ENCODE assay signal across 27 mouse cellular contexts in the genomic region with DNA sequence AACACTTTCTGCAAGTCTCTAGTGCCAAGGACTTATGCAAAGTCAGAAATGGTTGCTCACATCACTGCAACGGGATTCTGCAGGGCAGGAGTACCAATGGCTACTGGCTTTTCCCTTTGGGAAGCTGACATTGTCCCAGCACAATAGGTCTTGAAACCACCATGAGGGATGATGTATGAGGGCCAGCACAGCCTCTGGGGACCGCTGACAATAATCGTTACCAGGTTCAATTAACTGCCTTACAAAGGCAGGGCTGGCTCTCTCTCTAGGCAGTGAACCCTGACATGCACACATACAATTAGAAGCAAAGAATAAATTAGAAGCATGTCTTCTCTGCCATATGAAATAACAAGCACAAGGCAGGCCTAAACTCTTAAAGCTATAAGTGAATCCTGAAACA.
DNase-seq lines count a peak whose midpoint lies in the region; ATAC-seq and TF ChIP-seq lines count a peak whose summit lies in the region.
"Had no signal": no experiment of that assay in that cellular context is flagged by ENCODE, and none has a peak within 500 bp of the region (broad histone marks: within the 10 kb centered on the region; RNA-seq: fewer than 3 reads in every experiment).

No protein-coding gene starts in this region.

- H3K27ac ChIP-seq in hindbrain, embryonic 11.5 days (ENCODE audit: low read depth, low read length): peak overlapping the region; percentile 58
- H3K27ac ChIP-seq in hindbrain, postnatal 0 days: no peak overlapping the region
- peak overlapping the region; percentile 60 for H3K27ac ChIP-seq in neural tube, embryonic 11.5 days (ENCODE audit: low read depth, low read length)
- peak overlapping the region; percentile 46 for H3K27ac ChIP-seq in neural tube, embryonic 13.5 days (replicated peaks)
- no peak overlapping the region for H3K27ac ChIP-seq in kidney, embryonic 15.5 days
- H3K27ac ChIP-seq: forebrain, embryonic 12.5 days; heart, embryonic 10.5 days; heart, embryonic 15.5 days; limb, embryonic 12.5 days; liver, embryonic 15.5 days; midbrain, embryonic 13.5 days; stomach, postnatal 0 days had no signal

- peak; percentile 85 for ATAC-seq in hindbrain, embryonic 11.5 days (ENCODE audit: low FRiP score)
- no peak for ATAC-seq in hindbrain, postnatal 0 days
- peak; percentile 67; the same call in 1 of the 2 replicates for ATAC-seq in neural tube, embryonic 11.5 days (ENCODE audit: insufficient read depth, low FRiP score, low TSS enrichment)
- ATAC-seq in neural tube, embryonic 13.5 days (ENCODE audit: low read depth): peak; percentile 67; the same call in 1 of the 2 replicates
- ATAC-seq in kidney, embryonic 15.5 days (replicated peaks; ENCODE audit: low FRiP score): no peak
- ATAC-seq: intestine, embryonic 16.5 days; midbrain, embryonic 13.5 days had no signal

- peaks cover 7% of the 10 kb centered on the region for H3K4me1 ChIP-seq in hindbrain, embryonic 11.5 days (replicated peaks; ENCODE audit: control insufficient read depth, insufficient read depth, low read length)
- H3K4me1 ChIP-seq in hindbrain, postnatal 0 days (ENCODE audit: insufficient read depth, low read length): no peaks in the 10 kb centered on the region
- 0 out of 2 replicates have a peak, but pooled peaks cover 4% of the 10 kb centered on the region for H3K4me1 ChIP-seq in neural tube, embryonic 11.5 days (ENCODE audit: control insufficient read depth, insufficient read depth, low read length)
- H3K4me1 ChIP-seq in neural tube, embryonic 13.5 days (replicated peaks): peaks cover 47% of the 10 kb centered on the region
- no peaks in the 10 kb centered on the region for H3K4me1 ChIP-seq in kidney, embryonic 15.5 days
- H3K4me1 ChIP-seq: heart, embryonic 10.5 days; heart, embryonic 15.5 days; liver, embryonic 15.5 days had no signal

- TF ChIP-seq CTCF in hindbrain, postnatal 0 days (IDR thresholded peaks at IDR 0.05; ENCODE audit: low read depth): no peak

- DNase-seq in hindbrain, embryonic 11.5 days (ENCODE audit: low spot score): peak; percentile 72
- no peak for DNase-seq in hindbrain, postnatal 0 days (ENCODE audit: low spot score)
- DNase-seq in neural tube, embryonic 11.5 days (ENCODE audit: low spot score): peak; percentile 66
- no peak for DNase-seq in neural tube, embryonic 10.5 days (ENCODE audit: extremely low spot score, low spot score)
- DNase-seq in embryo, embryonic 11 days: peak; percentile 49
- DNase-seq: adrenal gland, postnatal 36 days; B cell, adult 2 months; cerebellum, adult 2 months; cerebellum, postnatal 14 days; gastrocnemius, postnatal 10 days; kidney, adult 8-10 months; kidney, postnatal 10 days; lung, embryonic 14.5 days; right cerebral cortex, postnatal 4 days; thymus, adult 18-20 months; thymus, postnatal 36 days had no signal

- no peak overlapping the region for H3K4me2 ChIP-seq in hindbrain, embryonic 11.5 days (replicated peaks; ENCODE audit: low read depth, low read length)
- no peak overlapping the region for H3K4me2 ChIP-seq in hindbrain, postnatal 0 days (ENCODE audit: low read depth, low read length)
- H3K4me2 ChIP-seq in neural tube, embryonic 11.5 days (ENCODE audit: low read depth): no peak overlapping the region
- no peak overlapping the region for H3K4me2 ChIP-seq in neural tube, embryonic 13.5 days
- H3K4me2 ChIP-seq in kidney, embryonic 15.5 days: no peak overlapping the region
- H3K4me2 ChIP-seq: forebrain, embryonic 12.5 days; heart, embryonic 15.5 days; limb, embryonic 12.5 days; liver, embryonic 15.5 days; lung, embryonic 14.5 days; midbrain, embryonic 13.5 days had no signal

- peaks cover 4% of the 10 kb centered on the region; the same call in 1 of the 2 replicates for H3K27me3 ChIP-seq in hindbrain, embryonic 11.5 days (ENCODE audit: control insufficient read depth, insufficient read depth, low read length)
- H3K27me3 ChIP-seq in hindbrain, postnatal 0 days (ENCODE audit: insufficient read depth, low read length): no peaks in the 10 kb centered on the region
- H3K27me3 ChIP-seq in neural tube, embryonic 11.5 days (ENCODE audit: control insufficient read depth, insufficient read depth, low read length): no peaks in the 10 kb centered on the region
- H3K27me3 ChIP-seq in neural tube, embryonic 13.5 days: no peaks in the 10 kb centered on the region
- 0 out of 2 replicates have a peak, but pooled peaks cover 3% of the 10 kb centered on the region for H3K27me3 ChIP-seq in kidney, embryonic 15.5 days
- H3K27me3 ChIP-seq: heart, embryonic 15.5 days; liver, embryonic 15.5 days had no signal

- no peaks in the 10 kb centered on the region for H3K9me3 ChIP-seq in hindbrain, embryonic 11.5 days (ENCODE audit: control insufficient read depth, low read length)
- H3K9me3 ChIP-seq in hindbrain, postnatal 0 days (ENCODE audit: low read length): no peaks in the 10 kb centered on the region
- H3K9me3 ChIP-seq in neural tube, embryonic 11.5 days (ENCODE audit: control insufficient read depth, low read length): no peaks in the 10 kb centered on the region
- no peaks in the 10 kb centered on the region for H3K9me3 ChIP-seq in neural tube, embryonic 13.5 days
- H3K9me3 ChIP-seq in kidney, embryonic 15.5 days (replicated peaks): no peaks in the 10 kb centered on the region
- H3K9me3 ChIP-seq: forebrain, embryonic 12.5 days; heart, embryonic 10.5 days; heart, embryonic 15.5 days; limb, embryonic 12.5 days; liver, embryonic 15.5 days; midbrain, embryonic 13.5 days had no signal

- WGBS in hindbrain, embryonic 11.5 days: 23% methylated on average over 3 of the region's 3 CpGs
- 38% methylated on average over 3 of the region's 3 CpGs for WGBS in hindbrain, postnatal 0 days
- WGBS in neural tube, embryonic 11.5 days: 33% methylated on average over 3 of the region's 3 CpGs
- WGBS in neural tube, embryonic 13.5 days: 18% methylated on average over 3 of the region's 3 CpGs
- WGBS in kidney, embryonic 15.5 days: 54% methylated on average over 3 of the region's 3 CpGs

- H3K4me3 ChIP-seq in hindbrain, embryonic 11.5 days (ENCODE audit: low read depth, low read length): no peak overlapping the region
- no peak overlapping the region for H3K4me3 ChIP-seq in hindbrain, postnatal 0 days (ENCODE audit: low read length)
- no peak overlapping the region for H3K4me3 ChIP-seq in neural tube, embryonic 11.5 days (ENCODE audit: low read depth, low read length)
- no peak overlapping the region for H3K4me3 ChIP-seq in neural tube, embryonic 13.5 days
- H3K4me3 ChIP-seq in kidney, embryonic 15.5 days (replicated peaks): no peak overlapping the region
- H3K4me3 ChIP-seq: erythroblast, embryonic 14.5 days; forebrain, embryonic 12.5 days; heart, embryonic 10.5 days; heart, embryonic 15.5 days; limb, embryonic 12.5 days; liver, embryonic 15.5 days; midbrain, embryonic 13.5 days had no signal

- no peaks in the 10 kb centered on the region for H3K36me3 ChIP-seq in hindbrain, embryonic 11.5 days (ENCODE audit: control insufficient read depth, insufficient read depth, low read length)
- no peaks in the 10 kb centered on the region for H3K36me3 ChIP-seq in hindbrain, postnatal 0 days (ENCODE audit: insufficient read depth, low read length)
- no peaks in the 10 kb centered on the region for H3K36me3 ChIP-seq in neural tube, embryonic 11.5 days (ENCODE audit: control insufficient read depth, insufficient read depth, low read length)
- H3K36me3 ChIP-seq in neural tube, embryonic 13.5 days: no peaks in the 10 kb centered on the region
- H3K36me3 ChIP-seq in kidney, embryonic 15.5 days: no peaks in the 10 kb centered on the region
- H3K36me3 ChIP-seq: forebrain, embryonic 12.5 days; heart, embryonic 10.5 days; heart, embryonic 15.5 days; limb, embryonic 12.5 days; liver, embryonic 15.5 days; midbrain, embryonic 13.5 days had no signal

- no peak overlapping the region for H3K9ac ChIP-seq in hindbrain, embryonic 11.5 days (ENCODE audit: low read depth, low read length)
- no peak overlapping the region for H3K9ac ChIP-seq in hindbrain, postnatal 0 days (replicated peaks; ENCODE audit: low read length)
- H3K9ac ChIP-seq in neural tube, embryonic 11.5 days (ENCODE audit: low read length): no peak overlapping the region
- no peak overlapping the region for H3K9ac ChIP-seq in neural tube, embryonic 13.5 days
- H3K9ac ChIP-seq in kidney, embryonic 15.5 days: no peak overlapping the region
- H3K9ac ChIP-seq: forebrain, embryonic 12.5 days; heart, embryonic 15.5 days; limb, embryonic 12.5 days; liver, embryonic 15.5 days; lung, embryonic 14.5 days; midbrain, embryonic 13.5 days had no signal

Comparison
In these comparisons a context has a peak if more than half of its experiments do, and no peak if none do; other contexts are left out.
1. ATAC-seq: peak in hindbrain, embryonic 11.5 days (single experiment), neural tube, embryonic 11.5 days (single experiment) and neural tube, embryonic 13.5 days (single experiment); none in hindbrain, postnatal 0 days (single experiment) and kidney, embryonic 15.5 days (single experiment).
2. DNase-seq: peak in hindbrain, embryonic 11.5 days (single experiment), neural tube, embryonic 11.5 days (single experiment) and embryo, embryonic 11 days (single experiment); none in hindbrain, postnatal 0 days (single experiment) and neural tube, embryonic 10.5 days (single experiment).
3. H3K27ac ChIP-seq: peak in hindbrain, embryonic 11.5 days (single experiment), neural tube, embryonic 11.5 days (single experiment) and neural tube, embryonic 13.5 days (single experiment); none in hindbrain, postnatal 0 days (single experiment) and kidney, embryonic 15.5 days (single experiment).